Mouse (Mus musculus): ENCODE results near the gene Tpcn1. TPM values are rescaled to one million over a fixed set of nuclear protein-coding genes. Genes with fewer than 3 reads are reported as not detected.

Gene Tpcn1
- polyA plus RNA-seq, 1 experiment from 2014 or later: 31.5 TPM

DNA sequence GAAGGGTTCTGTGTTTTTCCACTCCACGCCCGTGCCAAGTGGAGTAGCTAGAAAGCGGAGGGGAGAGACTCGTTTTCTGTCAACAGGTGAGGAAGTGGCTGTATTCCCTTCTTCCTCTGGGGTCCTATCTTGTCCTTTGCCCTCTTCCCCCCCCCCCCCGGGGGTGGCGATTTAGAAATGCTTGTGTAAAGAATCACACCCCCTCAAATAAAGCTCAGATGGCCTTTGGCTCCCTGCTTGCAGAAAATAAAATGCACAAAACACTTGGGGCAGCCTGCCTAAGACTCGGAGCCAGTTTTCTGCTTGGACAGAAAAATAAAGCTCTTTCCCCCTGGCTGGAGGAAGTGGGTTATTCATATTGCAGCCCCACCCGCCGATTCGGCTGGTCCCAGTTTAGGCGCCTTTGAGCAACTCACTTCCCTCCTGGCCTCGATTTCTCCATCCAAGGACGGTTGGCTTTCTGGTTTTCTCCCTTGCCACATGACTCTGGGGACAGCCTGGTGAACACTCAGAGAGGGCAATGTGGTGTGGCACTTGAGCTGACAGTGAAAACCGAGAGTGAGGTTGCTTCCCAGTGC lies 76.7 kb downstream of the Tpcn1 start:
- H3K4me2 ChIP-seq (replicated peaks; ENCODE audit: low read depth): peak overlapping the region; percentile 71
- H3K4me1 ChIP-seq (replicated peaks; ENCODE audit: control insufficient read depth, insufficient read depth, low read length): 0 out of 2 replicates have a peak, but pooled peaks cover 11% of the 10 kb centered on the region
- H3K27me3 ChIP-seq (replicated peaks; ENCODE audit: control insufficient read depth, insufficient read depth, low read length): no peaks in the 10 kb centered on the region
- peak overlapping the region; percentile 45; the same call in 1 of the 2 replicates for H3K9ac ChIP-seq (ENCODE audit: low read depth, low read length)
- ATAC-seq: no peak
- no peaks in the 10 kb centered on the region for H3K9me3 ChIP-seq (ENCODE audit: control insufficient read depth)
- no peak for TF ChIP-seq CTCF (IDR thresholded peaks at IDR 0.05; ENCODE audit: low read depth)
- WGBS: 16% methylated on average over 14 of the region's 14 CpGs
- no peak overlapping the region; the same call in 1 of the 2 replicates for H3K27ac ChIP-seq (ENCODE audit: low read depth, low read length)
- H3K4me3 ChIP-seq (ENCODE audit: low read depth, low read length): peak overlapping the region; percentile 55
- no peaks in the 10 kb centered on the region for H3K36me3 ChIP-seq (ENCODE audit: control insufficient read depth, insufficient read depth)

DNA sequence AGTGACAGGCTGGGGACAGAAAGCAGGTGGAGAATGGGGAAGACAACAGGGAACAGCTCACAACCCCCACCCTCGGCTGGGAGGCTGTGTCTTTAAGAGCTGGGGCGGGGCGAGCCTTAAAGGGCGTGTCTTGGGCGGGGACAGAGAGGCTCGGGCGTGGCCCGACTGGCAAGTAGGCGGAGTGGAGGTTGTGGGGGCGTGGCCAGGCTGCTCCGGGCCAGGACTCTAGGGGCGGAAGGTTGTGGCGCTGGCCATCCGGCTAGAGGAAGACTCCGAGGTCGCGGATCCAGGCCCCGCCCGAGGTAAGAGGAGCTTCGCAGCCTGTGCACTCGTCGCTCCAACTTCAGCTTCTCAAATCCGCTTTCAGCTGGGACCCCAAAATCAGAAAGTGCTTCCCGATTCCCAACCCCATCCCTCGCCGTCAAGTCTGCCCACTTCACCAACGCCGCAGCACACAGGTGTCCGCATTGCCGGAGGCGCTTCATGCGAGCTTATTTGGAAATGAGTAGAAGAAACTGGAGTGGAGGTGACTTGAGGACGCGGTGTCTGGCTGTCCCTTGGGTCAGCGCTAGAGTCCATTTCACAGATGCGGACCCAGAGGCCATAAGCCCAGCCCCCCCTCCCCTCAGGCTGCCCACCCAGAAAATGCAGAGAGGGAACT lies 77.4 kb downstream of the Tpcn1 start, which contains the start of gene Slc8b1:
TSS of gene Slc8b1 (plus strand) at position 187 of the 661 bp plus-strand sequence.
- Histone ChIP-seq H3K4me1 (replicated peaks; ENCODE audit: control insufficient read depth, insufficient read depth, low read length) (0 out of 2 replicates have a peak, but pooled peaks cover 10% of the 10 kb centered on the region), H3K27ac (ENCODE audit: low read depth, low read length) (peak within 1 kb of the TSS; percentile 5; the same call in 1 of the 2 replicates), H3K4me2 (replicated peaks; ENCODE audit: low read depth) (peak within 1 kb of the TSS; percentile 71), H3K27me3 (replicated peaks; ENCODE audit: control insufficient read depth, insufficient read depth, low read length) (no peaks in the 10 kb centered on the region), H3K9ac (ENCODE audit: low read depth, low read length) (peak within 1 kb of the TSS; percentile 45; the same call in 1 of the 2 replicates), H3K36me3 (ENCODE audit: control insufficient read depth, insufficient read depth) (no peaks in the 10 kb centered on the region), H3K4me3 (ENCODE audit: low read depth, low read length) (peak within 1 kb of the TSS; percentile 55), H3K9me3 (ENCODE audit: control insufficient read depth) (no peaks in the 10 kb centered on the region)
- 0 out of 2 replicates have a peak, but pooled peaks have one; percentile 13 for TF ChIP-seq CTCF (IDR thresholded peaks at IDR 0.05; ENCODE audit: low read depth)
- WGBS: 1% methylated on average over 36 of the region's 36 CpGs
- peak; percentile 87 for ATAC-seq

DNA sequence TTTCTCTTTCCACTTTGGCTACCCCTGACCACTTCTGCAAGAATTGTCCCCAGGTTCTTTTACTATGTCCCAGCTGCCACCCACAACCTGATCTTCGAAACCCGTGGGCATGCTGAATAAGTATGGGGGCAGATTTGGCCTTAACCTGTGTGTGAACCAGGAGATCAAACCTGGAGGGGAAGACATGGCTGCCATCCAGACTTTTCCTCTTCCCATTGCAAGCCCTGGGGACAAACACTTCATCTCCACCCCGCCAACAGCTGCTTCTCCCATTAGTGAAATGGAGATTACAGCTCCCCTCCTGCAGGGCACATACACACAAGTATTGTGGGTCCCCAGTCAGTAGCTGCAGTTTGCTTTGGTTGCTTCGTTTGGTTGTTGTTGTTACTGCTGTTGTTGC lies 81.2 kb downstream of the Tpcn1 start:
- H3K9ac ChIP-seq (ENCODE audit: low read depth, low read length): no peak overlapping the region
- H3K4me2 ChIP-seq (replicated peaks; ENCODE audit: low read depth): no peak overlapping the region
- no peak for TF ChIP-seq CTCF (IDR thresholded peaks at IDR 0.05; ENCODE audit: low read depth)
- no peaks in the 10 kb centered on the region for H3K9me3 ChIP-seq (ENCODE audit: control insufficient read depth)
- H3K4me3 ChIP-seq (ENCODE audit: low read depth, low read length): no peak overlapping the region
- no peak overlapping the region for H3K27ac ChIP-seq (ENCODE audit: low read depth, low read length)
- H3K4me1 ChIP-seq (replicated peaks; ENCODE audit: control insufficient read depth, insufficient read depth, low read length): 0 out of 2 replicates have a peak, but pooled peaks cover 4% of the 10 kb centered on the region
- no peaks in the 10 kb centered on the region for H3K27me3 ChIP-seq (replicated peaks; ENCODE audit: control insufficient read depth, insufficient read depth, low read length)
- WGBS: 56% methylated on average over 4 of the region's 4 CpGs
- H3K36me3 ChIP-seq (ENCODE audit: control insufficient read depth, insufficient read depth): no peaks in the 10 kb centered on the region
- no peak for ATAC-seq

DNA sequence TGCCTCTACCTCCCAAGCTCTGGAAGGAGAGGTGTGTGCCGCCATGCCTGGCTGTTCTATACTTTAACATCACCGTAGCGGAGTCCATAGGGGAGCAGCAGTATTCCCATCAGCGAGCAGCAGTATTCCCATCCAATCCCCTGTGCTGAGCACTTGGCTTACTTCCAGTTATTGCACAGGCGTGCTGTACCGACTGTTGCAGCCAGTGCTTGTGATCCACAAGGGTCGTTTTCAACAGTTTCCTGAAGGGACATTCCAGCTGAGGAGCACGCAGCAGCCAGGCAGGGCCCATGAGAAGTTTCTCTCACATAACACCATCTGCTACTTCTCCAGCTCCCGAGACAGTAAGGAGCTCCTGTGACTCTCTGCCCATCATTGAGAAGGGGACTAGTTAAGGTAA lies 82.0 kb downstream of the Tpcn1 start:
- 55% methylated on average over 9 of the region's 9 CpGs for WGBS

DNA sequence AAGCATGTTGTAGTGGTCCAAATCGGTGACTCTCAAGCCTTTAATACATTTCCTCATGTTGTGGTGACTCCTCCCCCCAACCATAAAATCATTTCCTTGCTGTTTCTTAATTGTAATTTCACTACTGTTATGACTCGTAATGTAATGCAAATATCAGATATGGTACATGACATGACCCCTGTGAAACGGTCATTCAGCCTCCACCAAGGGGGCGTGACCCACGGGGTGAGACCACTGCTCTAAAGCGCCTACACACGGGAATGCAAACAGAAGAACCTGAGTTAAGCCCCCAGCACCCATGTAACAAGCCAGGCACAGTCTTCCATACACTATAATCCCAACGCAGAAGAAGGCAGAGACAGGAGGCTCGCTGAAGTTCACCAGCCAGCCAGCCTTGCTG lies 82.7 kb downstream of the Tpcn1 start:
- Histone ChIP-seq H3K4me1 (replicated peaks; ENCODE audit: control insufficient read depth, insufficient read depth, low read length) (0 out of 2 replicates have a peak, but pooled peaks cover 5% of the 10 kb centered on the region), H3K36me3 (ENCODE audit: control insufficient read depth, insufficient read depth) (no peaks in the 10 kb centered on the region), H3K9ac (ENCODE audit: low read depth, low read length) (no peak overlapping the region), H3K9me3 (ENCODE audit: control insufficient read depth) (no peaks in the 10 kb centered on the region), H3K27me3 (replicated peaks; ENCODE audit: control insufficient read depth, insufficient read depth, low read length) (no peaks in the 10 kb centered on the region), H3K27ac (ENCODE audit: low read depth, low read length) (no peak overlapping the region), H3K4me3 (ENCODE audit: low read depth, low read length) (no peak overlapping the region), H3K4me2 (replicated peaks; ENCODE audit: low read depth) (peak overlapping the region; percentile 41)
- 57% methylated on average over 9 of the region's 9 CpGs for WGBS
- TF ChIP-seq CTCF (IDR thresholded peaks at IDR 0.05; ENCODE audit: low read depth): no peak
- ATAC-seq: no peak

More for the DNA sequence above, 82.0 kb downstream of the Tpcn1 start:
- H3K9ac ChIP-seq (ENCODE audit: low read depth, low read length): no peak overlapping the region
- no peak overlapping the region for H3K27ac ChIP-seq (ENCODE audit: low read depth, low read length)
- TF ChIP-seq CTCF (IDR thresholded peaks at IDR 0.05; ENCODE audit: low read depth): no peak
- H3K4me1 ChIP-seq (replicated peaks; ENCODE audit: control insufficient read depth, insufficient read depth, low read length): 0 out of 2 replicates have a peak, but pooled peaks cover 5% of the 10 kb centered on the region
- no peaks in the 10 kb centered on the region for H3K9me3 ChIP-seq (ENCODE audit: control insufficient read depth)
- H3K4me3 ChIP-seq (ENCODE audit: low read depth, low read length): no peak overlapping the region
- ATAC-seq: no peak
- H3K4me2 ChIP-seq (replicated peaks; ENCODE audit: low read depth): no peak overlapping the region
- no peaks in the 10 kb centered on the region for H3K36me3 ChIP-seq (ENCODE audit: control insufficient read depth, insufficient read depth)
- no peaks in the 10 kb centered on the region for H3K27me3 ChIP-seq (replicated peaks; ENCODE audit: control insufficient read depth, insufficient read depth, low read length)

DNA sequence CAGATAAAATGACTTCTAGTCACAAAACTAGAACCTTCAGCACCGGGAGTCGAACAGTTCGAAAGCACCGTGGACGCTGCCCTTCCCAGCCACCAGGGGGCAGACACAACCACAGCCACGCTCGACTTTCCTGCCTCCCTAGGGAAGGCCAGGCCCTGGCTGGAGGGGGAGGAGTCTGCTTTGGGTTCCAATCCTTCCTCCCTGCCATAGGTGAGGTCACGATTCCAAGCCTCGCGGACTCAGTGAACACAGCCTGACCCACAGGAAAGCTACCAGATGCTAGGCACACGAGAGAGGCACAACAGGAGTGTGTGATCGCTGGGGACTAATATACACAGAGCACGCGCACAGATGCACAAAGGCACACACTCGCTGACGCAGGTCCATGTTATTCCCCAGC lies 83.1 kb downstream of the Tpcn1 start:
- WGBS: 26% methylated on average over 16 of the region's 16 CpGs
- Histone ChIP-seq H3K9ac (ENCODE audit: low read depth, low read length) (no peak overlapping the region), H3K4me2 (replicated peaks; ENCODE audit: low read depth) (peak overlapping the region; percentile 41), H3K4me1 (replicated peaks; ENCODE audit: control insufficient read depth, insufficient read depth, low read length) (0 out of 2 replicates have a peak, but pooled peaks cover 5% of the 10 kb centered on the region), H3K4me3 (ENCODE audit: low read depth, low read length) (no peak overlapping the region), H3K9me3 (ENCODE audit: control insufficient read depth) (no peaks in the 10 kb centered on the region), H3K27me3 (replicated peaks; ENCODE audit: control insufficient read depth, insufficient read depth, low read length) (no peaks in the 10 kb centered on the region), H3K27ac (ENCODE audit: low read depth, low read length) (no peak overlapping the region), H3K36me3 (ENCODE audit: control insufficient read depth, insufficient read depth) (no peaks in the 10 kb centered on the region)
- peak; percentile 98 for TF ChIP-seq CTCF (IDR thresholded peaks at IDR 0.05; ENCODE audit: low read depth)
- ATAC-seq: peak; percentile 44

Data from intestine, postnatal 0 days (tissue).